Mouse (Mus musculus): Measurements from ENCODE around the gene Edf1. TPM values are rescaled to one million over a fixed set of nuclear protein-coding genes. Genes with fewer than 3 reads are reported as not detected.

The Edf1 gene
- polyA plus RNA-seq, 1 experiment from 2014 or later: 330 TPM

DNA sequence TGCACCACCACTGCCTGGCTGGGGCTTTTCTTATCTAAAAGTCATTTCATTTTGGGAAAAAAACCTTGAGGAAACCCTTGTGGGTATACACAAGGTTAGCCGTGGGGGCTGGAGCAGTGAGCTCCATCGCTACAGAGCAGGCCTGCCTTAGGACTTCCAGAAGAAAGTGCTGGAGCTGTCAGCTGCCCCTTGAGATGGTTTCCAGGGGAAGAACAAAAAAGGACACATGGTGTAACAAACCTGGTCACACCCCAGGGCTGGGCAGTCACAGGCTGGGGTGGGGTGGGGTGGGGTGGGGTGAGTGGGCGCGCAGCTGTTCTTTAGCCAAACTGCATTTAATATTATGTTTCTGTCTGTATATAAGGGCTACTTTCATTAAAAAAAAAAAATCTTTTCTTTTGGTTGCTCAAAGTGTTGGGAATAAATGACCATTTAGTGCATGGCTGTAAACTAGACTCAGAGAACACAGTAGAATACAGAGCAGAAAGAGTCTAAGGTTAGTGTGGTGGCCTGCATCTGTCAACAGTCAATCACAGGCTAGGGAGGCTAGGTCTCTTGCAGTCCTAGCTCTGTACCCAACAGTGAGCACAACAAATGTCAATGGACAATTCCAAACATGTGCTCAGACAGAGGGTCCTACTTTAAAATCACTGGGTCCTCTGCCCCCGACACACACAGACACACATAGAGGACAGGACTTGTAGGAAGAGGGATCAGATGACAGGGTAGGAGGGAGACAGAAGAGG, 39.3 kb downstream of the Edf1 start:
- Histone ChIP-seq H3K9ac (ENCODE audit: low read length) (no peak overlapping the region), H3K36me3 (ENCODE audit: control insufficient read depth, insufficient read depth, low read length) (peaks cover 24% of the 10 kb centered on the region)
- WGBS: 95% methylated on average over 5 of the region's 5 CpGs

DNA sequence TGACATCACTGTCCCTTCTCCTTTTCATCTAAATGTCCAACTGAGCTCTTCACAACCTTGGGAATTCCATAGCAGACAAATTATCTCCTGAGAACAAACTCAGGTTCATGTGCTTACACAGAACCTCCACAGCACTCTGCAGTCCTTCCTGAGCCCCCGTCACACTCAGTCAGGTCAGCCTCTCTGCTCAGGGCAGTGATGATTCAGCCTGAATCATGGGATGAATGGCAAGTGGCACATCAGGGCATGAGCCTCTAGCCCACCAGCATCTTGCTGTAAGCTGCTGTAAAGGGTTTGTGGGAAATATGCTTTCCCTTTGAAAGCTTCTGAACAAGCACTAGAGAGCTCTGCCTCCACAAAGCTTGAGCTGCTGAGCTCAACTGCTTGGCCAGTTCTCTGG, 41.1 kb downstream of the Edf1 start:
- ATAC-seq (ENCODE audit: insufficient number of reproducible peaks, low FRiP score, low TSS enrichment, low read depth): no peak
- Histone ChIP-seq H3K27me3 (ENCODE audit: control insufficient read depth, insufficient read depth, low read length) (no peaks in the 10 kb centered on the region), H3K9ac (ENCODE audit: low read length) (no peak overlapping the region), H3K9me3 (ENCODE audit: control insufficient read depth, low read length) (no peaks in the 10 kb centered on the region), H3K36me3 (ENCODE audit: control insufficient read depth, insufficient read depth, low read length) (peaks cover 21% of the 10 kb centered on the region), H3K4me2 (ENCODE audit: low read depth, severe bottlenecking) (no peak overlapping the region), H3K27ac (replicated peaks; ENCODE audit: low read depth, low read length) (no peak overlapping the region), H3K4me1 (ENCODE audit: control insufficient read depth, insufficient read depth, low read length) (no peaks in the 10 kb centered on the region), H3K4me3 (ENCODE audit: low read depth, low read length) (no peak overlapping the region)
- DNase-seq (ENCODE audit: low spot score): no peak
- WGBS: 94% methylated on average over 1 of the region's 1 CpGs

More for the DNA sequence above, 39.3 kb downstream of the Edf1 start:
- no peaks in the 10 kb centered on the region for H3K27me3 ChIP-seq (ENCODE audit: control insufficient read depth, insufficient read depth, low read length)
- H3K4me3 ChIP-seq (ENCODE audit: low read depth, low read length): no peak overlapping the region
- no peaks in the 10 kb centered on the region for H3K9me3 ChIP-seq (ENCODE audit: control insufficient read depth, low read length)
- H3K4me2 ChIP-seq (ENCODE audit: low read depth, severe bottlenecking): no peak overlapping the region
- DNase-seq (ENCODE audit: low spot score) (no peak), ATAC-seq (ENCODE audit: insufficient number of reproducible peaks, low FRiP score, low TSS enrichment, low read depth) (no peak)
- no peak overlapping the region for H3K27ac ChIP-seq (replicated peaks; ENCODE audit: low read depth, low read length)
- no peaks in the 10 kb centered on the region for H3K4me1 ChIP-seq (ENCODE audit: control insufficient read depth, insufficient read depth, low read length)

DNA sequence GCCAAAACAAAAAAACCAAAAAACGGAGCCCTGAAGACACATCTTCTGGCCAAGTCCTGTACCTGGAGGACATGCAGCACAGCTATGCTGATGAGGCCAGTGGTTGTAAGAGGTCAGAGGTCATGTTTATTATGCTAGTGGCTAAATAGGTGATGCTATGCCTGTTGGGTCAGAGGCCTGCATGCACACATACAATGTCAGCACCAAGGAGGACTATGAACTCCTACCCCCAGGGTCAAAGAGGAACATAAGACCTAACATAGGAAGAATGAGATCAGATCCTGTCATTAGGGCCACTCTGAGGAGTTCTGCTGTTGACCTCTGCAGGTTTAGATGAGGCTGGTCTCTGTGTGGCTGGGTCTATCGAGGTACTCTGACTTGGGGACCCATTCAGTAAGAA, 42.4 kb downstream of the Edf1 start:
- Histone ChIP-seq H3K27me3 (ENCODE audit: control insufficient read depth, insufficient read depth, low read length) (no peaks in the 10 kb centered on the region), H3K27ac (replicated peaks; ENCODE audit: low read depth, low read length) (no peak overlapping the region), H3K4me1 (ENCODE audit: control insufficient read depth, insufficient read depth, low read length) (no peaks in the 10 kb centered on the region), H3K9me3 (ENCODE audit: control insufficient read depth, low read length) (no peaks in the 10 kb centered on the region), H3K36me3 (ENCODE audit: control insufficient read depth, insufficient read depth, low read length) (peaks cover 17% of the 10 kb centered on the region), H3K9ac (ENCODE audit: low read length) (no peak overlapping the region), H3K4me3 (ENCODE audit: low read depth, low read length) (no peak overlapping the region), H3K4me2 (ENCODE audit: low read depth, severe bottlenecking) (no peak overlapping the region)
- WGBS: 88% methylated on average over 2 of the region's 2 CpGs
- no peak for ATAC-seq (ENCODE audit: insufficient number of reproducible peaks, low FRiP score, low TSS enrichment, low read depth)
- no peak for DNase-seq (ENCODE audit: low spot score)

DNA sequence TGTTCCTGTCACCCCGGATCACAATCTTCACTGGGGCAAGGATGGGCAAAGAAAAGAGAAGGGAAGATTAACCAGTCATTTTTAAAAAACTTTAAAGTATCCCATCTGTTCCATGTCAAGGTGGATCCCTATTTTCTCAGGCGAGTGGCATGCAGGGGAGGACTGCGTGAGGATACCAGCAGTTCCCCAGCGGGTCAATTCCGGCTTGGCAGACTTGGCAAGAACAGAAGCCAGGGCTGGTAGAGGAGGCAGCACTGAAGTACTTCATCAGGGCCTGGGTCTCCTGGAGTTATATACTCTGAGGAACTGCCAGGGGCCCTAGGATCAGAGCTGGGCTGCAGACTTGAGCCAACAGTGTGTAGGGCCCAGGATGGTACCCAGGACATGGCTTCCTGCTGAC, 44.9 kb downstream of the Edf1 start:
- Histone ChIP-seq H3K4me2 (ENCODE audit: low read depth, severe bottlenecking) (no peak overlapping the region), H3K9ac (ENCODE audit: low read length) (no peak overlapping the region), H3K27me3 (ENCODE audit: control insufficient read depth, insufficient read depth, low read length) (no peaks in the 10 kb centered on the region), H3K4me1 (ENCODE audit: control insufficient read depth, insufficient read depth, low read length) (peaks cover 3% of the 10 kb centered on the region; the same call in 1 of the 2 replicates), H3K9me3 (ENCODE audit: control insufficient read depth, low read length) (no peaks in the 10 kb centered on the region), H3K36me3 (ENCODE audit: control insufficient read depth, insufficient read depth, low read length) (peaks cover 14% of the 10 kb centered on the region), H3K4me3 (ENCODE audit: low read depth, low read length) (no peak overlapping the region), H3K27ac (replicated peaks; ENCODE audit: low read depth, low read length) (no peak overlapping the region)
- ATAC-seq (ENCODE audit: insufficient number of reproducible peaks, low FRiP score, low TSS enrichment, low read depth) (no peak), DNase-seq (ENCODE audit: low spot score) (no peak)
- 91% methylated on average over 5 of the region's 5 CpGs for WGBS

DNA sequence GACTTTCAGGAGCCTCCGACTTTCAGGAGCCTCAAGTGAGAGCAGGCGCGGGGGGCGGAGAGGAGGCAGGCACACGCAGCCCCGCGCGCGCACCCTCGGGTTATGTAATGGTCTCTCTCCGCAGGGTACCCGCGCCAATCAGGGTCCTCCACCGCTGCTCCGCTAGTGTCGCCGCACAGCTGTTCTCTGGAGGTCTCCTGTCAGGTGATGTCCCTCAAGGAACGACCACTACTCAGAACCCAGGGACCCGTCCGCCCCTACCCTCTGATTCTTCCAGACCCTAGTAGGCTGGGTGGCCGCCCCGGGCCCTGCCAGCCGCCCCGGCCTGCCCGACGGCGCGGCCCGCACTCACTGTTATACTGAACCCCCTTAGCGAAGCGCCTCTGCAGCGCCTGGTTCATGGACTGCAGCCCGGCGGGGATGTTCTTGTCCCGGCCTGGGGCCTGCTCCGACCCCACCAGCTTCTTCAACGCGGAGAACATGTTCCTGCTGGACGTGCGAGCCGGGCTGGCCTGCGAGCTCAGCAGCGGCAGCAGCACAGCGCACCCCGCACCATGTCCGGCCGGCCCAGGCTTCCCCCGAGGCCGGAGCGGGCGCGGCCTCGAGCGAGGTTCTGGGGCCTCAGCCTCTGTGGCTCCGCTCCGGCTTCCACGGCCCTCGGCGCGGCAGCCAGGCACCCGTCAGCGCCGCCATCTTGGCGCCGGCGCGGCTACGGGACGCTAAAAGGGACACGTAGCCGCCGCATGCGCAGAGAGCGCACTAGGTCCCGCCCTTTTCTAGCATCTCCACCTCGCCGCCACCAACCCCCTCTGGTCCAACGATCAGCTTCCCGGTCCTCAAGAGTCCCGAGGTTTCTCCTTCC, 50.3 kb downstream of the Edf1 start, which contains the start of gene Rabl6:
Gene Rabl6, minus strand, starts transcription at position 761 of the 862 bp plus-strand sequence.
- DNase-seq (ENCODE audit: low spot score) (peak; percentile 88), ATAC-seq (ENCODE audit: insufficient number of reproducible peaks, low FRiP score, low TSS enrichment, low read depth) (peak; percentile 84)
- peaks cover 3% of the 10 kb centered on the region for H3K4me1 ChIP-seq (ENCODE audit: control insufficient read depth, insufficient read depth, low read length)
- peak within 1 kb of the TSS; percentile 98 for H3K9ac ChIP-seq (ENCODE audit: low read length)
- H3K9me3 ChIP-seq (ENCODE audit: control insufficient read depth, low read length): no peaks in the 10 kb centered on the region
- H3K27ac ChIP-seq (replicated peaks; ENCODE audit: low read depth, low read length): peak within 1 kb of the TSS; percentile 93
- WGBS: under 1% methylated on average over 80 of the region's 80 CpGs
- H3K4me2 ChIP-seq (ENCODE audit: low read depth, severe bottlenecking): peak within 1 kb of the TSS; percentile 53
- peaks cover 6% of the 10 kb centered on the region; the same call in 1 of the 2 replicates for H3K27me3 ChIP-seq (ENCODE audit: control insufficient read depth, insufficient read depth, low read length)
- no peaks in the 10 kb centered on the region; the same call in 1 of the 2 replicates for H3K36me3 ChIP-seq (ENCODE audit: control insufficient read depth, insufficient read depth, low read length)
- peak within 1 kb of the TSS; percentile 99 for H3K4me3 ChIP-seq (ENCODE audit: low read depth, low read length)

DNA sequence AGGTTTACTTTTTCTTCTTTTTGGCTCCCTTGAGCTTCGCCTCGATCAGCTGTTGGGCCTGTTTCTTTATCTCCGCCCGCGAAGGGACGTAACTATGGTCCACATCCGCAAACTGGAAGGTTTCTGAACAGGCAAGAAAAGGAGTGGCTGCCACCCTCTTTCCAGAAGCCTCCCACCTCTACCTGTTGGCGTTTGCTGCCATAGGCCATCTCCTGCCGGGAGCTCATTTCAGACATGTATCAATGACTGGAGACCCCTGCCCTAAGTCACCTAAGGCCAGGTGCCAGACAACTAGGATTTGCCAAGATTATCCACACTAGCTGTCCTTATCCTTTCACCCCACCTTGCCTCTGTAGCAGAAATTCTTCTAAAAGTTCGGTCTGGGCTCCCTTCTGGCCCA, 51.0 kb downstream of the Edf1 start:
- Histone ChIP-seq H3K27me3 (ENCODE audit: control insufficient read depth, insufficient read depth, low read length) (peaks cover 6% of the 10 kb centered on the region; the same call in 1 of the 2 replicates), H3K36me3 (ENCODE audit: control insufficient read depth, insufficient read depth, low read length) (no peaks in the 10 kb centered on the region), H3K4me1 (ENCODE audit: control insufficient read depth, insufficient read depth, low read length) (peaks cover 3% of the 10 kb centered on the region), H3K4me2 (ENCODE audit: low read depth, severe bottlenecking) (peak overlapping the region; percentile 53; the same call in 1 of the 2 replicates), H3K9me3 (ENCODE audit: control insufficient read depth, low read length) (no peaks in the 10 kb centered on the region), H3K4me3 (ENCODE audit: low read depth, low read length) (peak overlapping the region; percentile 99), H3K9ac (ENCODE audit: low read length) (peak overlapping the region; percentile 98), H3K27ac (replicated peaks; ENCODE audit: low read depth, low read length) (peak overlapping the region; percentile 93; the same call in 1 of the 2 replicates)
- ATAC-seq (ENCODE audit: insufficient number of reproducible peaks, low FRiP score, low TSS enrichment, low read depth): peak; percentile 2; the same call in 1 of the 2 replicates
- DNase-seq (ENCODE audit: low spot score): no peak
- WGBS: 65% methylated on average over 10 of the region's 10 CpGs

Other genes starting within 250 kb of the Edf1 start
- 0.60 and 1.4 TPM in 2 replicates for gene Grin1, start 238.7 kb upstream of the Edf1 start, polyA plus RNA-seq (2014; fragmentation: Nextera tagmentation; extraction: Ambion mirVana)
- gene Man1b1, start 225.5 kb upstream of the Edf1 start, polyA plus RNA-seq (2014; fragmentation: Nextera tagmentation; extraction: Ambion mirVana): 81.9 and 97.6 TPM in 2 replicates
- gene Dpp7, start 201.5 kb upstream of the Edf1 start, polyA plus RNA-seq (2014; fragmentation: Nextera tagmentation; extraction: Ambion mirVana): 16.6 and 18.8 TPM in 2 replicates
- 8.9 and 9.1 TPM in 2 replicates for gene Uap1l1, start 192.2 kb upstream of the Edf1 start, polyA plus RNA-seq (2014; fragmentation: Nextera tagmentation; extraction: Ambion mirVana)
- gene Sapcd2, start 185.5 kb upstream of the Edf1 start, polyA plus RNA-seq (2014; fragmentation: Nextera tagmentation; extraction: Ambion mirVana): 63.0 and 69.4 TPM in 2 replicates
- not detected in 2 replicates for gene Entpd2, start 162.0 kb upstream of the Edf1 start, polyA plus RNA-seq (2014; fragmentation: Nextera tagmentation; extraction: Ambion mirVana)
- gene Npdc1, start 158.5 kb upstream of the Edf1 start, polyA plus RNA-seq (2014; fragmentation: Nextera tagmentation; extraction: Ambion mirVana): 6.1 and 6.8 TPM in 2 replicates
- gene Fut7, start 134.6 kb upstream of the Edf1 start, polyA plus RNA-seq (2014; fragmentation: Nextera tagmentation; extraction: Ambion mirVana): not detected in 2 replicates
- 3.1 and 3.8 TPM in 2 replicates for gene Abca2, start 129.1 kb upstream of the Edf1 start, polyA plus RNA-seq (2014; fragmentation: Nextera tagmentation; extraction: Ambion mirVana)
- gene Clic3, start 101.0 kb upstream of the Edf1 start, polyA plus RNA-seq (2014; fragmentation: Nextera tagmentation; extraction: Ambion mirVana): 0.81 TPM in 1 of 2 replicates, not detected in the other
- gene Paxx, start 96.8 kb upstream of the Edf1 start, polyA plus RNA-seq (2014; fragmentation: Nextera tagmentation; extraction: Ambion mirVana): 15.0 and 18.1 TPM in 2 replicates
- gene Ptgds, start 87.8 kb upstream of the Edf1 start, polyA plus RNA-seq (2014; fragmentation: Nextera tagmentation; extraction: Ambion mirVana): not detected in 2 replicates
- gene Lcn12, start 63.9 kb upstream of the Edf1 start, polyA plus RNA-seq (2014; fragmentation: Nextera tagmentation; extraction: Ambion mirVana): not detected in 2 replicates
- 68.0 and 72.3 TPM in 2 replicates for gene Fbxw5, start 57.1 kb upstream of the Edf1 start, polyA plus RNA-seq (2014; fragmentation: Nextera tagmentation; extraction: Ambion mirVana)
- 5.6 and 5.8 TPM in 2 replicates for gene C8g, start 56.1 kb upstream of the Edf1 start, polyA plus RNA-seq (2014; fragmentation: Nextera tagmentation; extraction: Ambion mirVana)
- gene Traf2, start 10.9 kb upstream of the Edf1 start, polyA plus RNA-seq (2014; fragmentation: Nextera tagmentation; extraction: Ambion mirVana): 40.0 and 40.6 TPM in 2 replicates
- gene Mamdc4, start 17.0 kb downstream of the Edf1 start, polyA plus RNA-seq (2014; fragmentation: Nextera tagmentation; extraction: Ambion mirVana): 3.1 and 7.0 TPM in 2 replicates
- gene Phpt1, start 17.4 kb downstream of the Edf1 start, polyA plus RNA-seq (2014; fragmentation: Nextera tagmentation; extraction: Ambion mirVana): 161 and 162 TPM in 2 replicates
- 0.04 TPM in 1 of 2 replicates, not detected in the other for gene Ajm1, start 23.9 kb downstream of the Edf1 start, polyA plus RNA-seq (2014; fragmentation: Nextera tagmentation; extraction: Ambion mirVana)
- gene Rabl6, start 50.7 kb downstream of the Edf1 start, polyA plus RNA-seq (2014; fragmentation: Nextera tagmentation; extraction: Ambion mirVana): 59.3 and 65.6 TPM in 2 replicates
- gene Ccdc183, start 59.8 kb downstream of the Edf1 start, polyA plus RNA-seq (2014; fragmentation: Nextera tagmentation; extraction: Ambion mirVana): 0.15 and 0.16 TPM in 2 replicates
- 18.7 and 20.7 TPM in 2 replicates for gene Tmem141, start 64.2 kb downstream of the Edf1 start, polyA plus RNA-seq (2014; fragmentation: Nextera tagmentation; extraction: Ambion mirVana)
- 0.35 and 0.54 TPM in 2 replicates for gene Fcna, start 70.2 kb downstream of the Edf1 start, polyA plus RNA-seq (2014; fragmentation: Nextera tagmentation; extraction: Ambion mirVana)
- not detected in 2 replicates for gene Lcn8, start 95.3 kb downstream of the Edf1 start, polyA plus RNA-seq (2014; fragmentation: Nextera tagmentation; extraction: Ambion mirVana)
- gene Lcn5, start 100.1 kb downstream of the Edf1 start, polyA plus RNA-seq (2014; fragmentation: Nextera tagmentation; extraction: Ambion mirVana): not detected in 2 replicates
- gene Lcn6, start 118.9 kb downstream of the Edf1 start, polyA plus RNA-seq (2014; fragmentation: Nextera tagmentation; extraction: Ambion mirVana): not detected in 2 replicates
- gene Lcn10, start 124.9 kb downstream of the Edf1 start, polyA plus RNA-seq (2014; fragmentation: Nextera tagmentation; extraction: Ambion mirVana): not detected in 2 replicates
- gene Obp2a, start 142.2 kb downstream of the Edf1 start, polyA plus RNA-seq (2014; fragmentation: Nextera tagmentation; extraction: Ambion mirVana): not detected in 2 replicates
- gene Bmyc, start 148.9 kb downstream of the Edf1 start, polyA plus RNA-seq (2014; fragmentation: Nextera tagmentation; extraction: Ambion mirVana): 73.9 and 79.2 TPM in 2 replicates
- gene Obp2b, start 179.2 kb downstream of the Edf1 start, polyA plus RNA-seq (2014; fragmentation: Nextera tagmentation; extraction: Ambion mirVana): not detected in 2 replicates
- not detected in 2 replicates for gene Lcn3, start 207.7 kb downstream of the Edf1 start, polyA plus RNA-seq (2014; fragmentation: Nextera tagmentation; extraction: Ambion mirVana)
- gene Lcn11, start 219.2 kb downstream of the Edf1 start, polyA plus RNA-seq (2014; fragmentation: Nextera tagmentation; extraction: Ambion mirVana): not detected in 2 replicates
- gene Gm13539, start 224.4 kb downstream of the Edf1 start, polyA plus RNA-seq (2014; fragmentation: Nextera tagmentation; extraction: Ambion mirVana): 0.37 and 0.60 TPM in 2 replicates

All from limb, embryonic 11.5 days (tissue).